Mouse (Mus musculus) testis, postnatal 14 days (tissue): ENCODE data around the gene Gm38119.

Experiments
- DNase-seq: peaks from one replicate; pipeline ENCODE4 v3.0.0; 2021; ENCODE audit warnings: low spot score

The Gm38119 gene

DNA sequence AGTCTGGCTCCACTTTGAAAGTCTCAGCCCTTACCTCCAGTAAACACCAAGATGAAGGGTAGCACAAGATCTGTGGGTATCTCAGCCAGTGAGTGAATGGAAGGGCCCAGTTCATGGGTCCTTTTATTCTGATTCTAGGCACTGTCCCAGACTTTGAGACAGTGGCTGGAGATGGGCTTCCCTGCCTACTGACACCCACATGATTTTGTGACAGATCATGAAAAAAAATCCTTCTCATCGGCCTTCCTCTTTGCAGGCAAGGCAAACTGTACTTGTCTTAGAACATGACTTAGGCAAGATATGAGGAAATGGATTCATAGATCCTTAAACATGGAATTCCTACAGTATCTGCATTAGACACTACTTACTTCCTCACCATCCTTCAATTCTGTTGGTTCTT, at the start of gene Gm38119:
TSS of gene Gm38119 (minus strand) at position 101 of the 400 bp plus-strand sequence.
- DNase-seq = no peak

DNA sequence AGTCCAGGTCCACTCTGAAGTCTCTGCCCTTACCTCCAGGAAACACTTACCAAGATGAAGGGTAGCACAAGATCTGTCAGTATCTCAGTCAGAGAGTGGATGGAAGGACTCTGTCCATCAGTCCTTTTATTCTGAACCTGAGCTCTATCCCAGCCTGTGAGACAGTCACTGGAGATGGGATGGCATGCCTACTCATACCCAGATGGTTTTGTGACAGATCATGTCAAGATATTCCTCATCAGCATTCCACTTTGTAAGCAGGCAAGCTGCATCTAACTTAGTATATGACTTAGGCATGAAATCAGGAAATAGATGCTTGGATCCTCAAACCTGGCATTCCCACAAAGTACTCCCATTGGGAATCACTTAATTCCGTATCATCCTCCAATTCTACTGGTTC, 39.9 kb upstream of the Gm38119 start, which contains the start of gene Lce1i:
TSS of gene Lce1i (minus strand) at position 101 of the 400 bp plus-strand sequence.
- DNase-seq = no peak

DNA sequence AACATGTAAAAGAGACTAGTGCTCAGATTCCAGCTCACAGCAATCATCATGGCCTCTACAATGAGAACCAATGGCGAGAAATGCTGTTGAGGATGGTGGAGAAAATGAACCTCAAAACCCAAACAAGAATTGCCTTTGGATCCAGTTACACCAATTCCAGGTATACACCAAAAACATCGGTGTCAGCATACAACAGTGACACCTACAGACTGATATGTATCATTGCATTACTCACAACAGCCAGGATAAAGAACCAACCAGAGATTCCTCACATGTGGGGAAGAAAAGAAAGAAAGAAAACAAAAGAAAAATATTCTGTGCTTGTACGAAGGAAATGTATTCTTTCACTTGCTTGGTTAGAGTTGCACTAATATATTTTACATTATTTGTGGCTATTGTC, 32.7 kb upstream of the Gm38119 start:
- DNase-seq = no peak

DNA sequence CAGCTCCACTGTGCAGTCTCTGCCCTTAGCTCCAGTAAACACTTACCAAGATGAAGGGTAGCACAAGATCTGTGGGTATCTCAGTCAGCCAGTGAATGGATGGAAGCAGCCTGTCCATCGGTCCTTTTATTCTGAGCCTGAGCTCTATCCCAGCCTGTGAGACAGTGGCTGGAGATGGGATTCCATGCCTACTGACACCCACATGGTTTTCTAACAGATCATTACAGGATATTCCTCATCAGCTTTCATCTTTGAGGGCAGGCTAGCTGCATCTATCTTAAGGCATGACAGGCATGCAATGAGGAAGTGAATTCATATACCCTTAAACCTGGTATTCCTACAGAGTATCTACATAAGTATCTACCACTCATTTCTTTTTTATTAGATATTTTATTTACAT, 26.1 kb upstream of the Gm38119 start, which contains the start of gene Lce1h:
TSS of gene Lce1h (minus strand) at position 101 of the 400 bp plus-strand sequence.
- DNase-seq = no peak

DNA sequence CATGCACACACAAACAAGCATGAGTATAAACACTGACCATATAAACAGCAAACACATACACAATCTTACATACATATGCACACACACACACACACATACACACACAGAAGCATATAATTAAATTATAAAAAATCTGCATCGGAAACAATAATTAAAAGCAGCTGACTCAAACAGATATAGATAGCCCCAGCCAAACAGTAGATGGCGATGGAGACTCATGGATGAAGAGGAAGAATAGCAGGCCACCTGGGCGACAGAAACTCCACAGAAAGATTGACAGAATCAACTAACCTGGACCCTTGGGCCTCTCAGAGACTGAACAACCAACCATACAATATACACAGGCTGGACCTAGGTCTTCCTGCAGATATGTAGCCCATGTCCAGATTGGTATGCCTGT, 14.3 kb upstream of the Gm38119 start:
- DNase-seq = no peak

DNA sequence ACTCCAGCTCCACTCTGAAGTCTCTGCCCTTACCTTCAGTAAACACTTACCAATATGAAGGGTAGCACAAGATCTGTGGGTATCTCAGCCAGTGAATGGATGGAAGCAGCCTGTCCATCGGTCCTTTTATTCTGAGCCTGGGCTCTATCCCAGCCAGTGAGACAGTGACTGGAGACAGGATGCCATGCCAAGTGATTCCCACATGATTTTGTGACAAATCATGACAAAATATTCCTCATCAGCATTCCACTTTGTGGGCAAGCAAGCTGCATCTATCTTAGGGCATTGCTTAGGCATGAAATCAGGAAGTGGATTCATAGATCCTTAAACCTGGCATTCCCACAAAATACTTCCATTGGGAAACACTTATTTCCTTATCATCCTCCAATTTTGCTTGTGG, 13.3 kb upstream of the Gm38119 start, which contains the start of gene Lce1g:
TSS of gene Lce1g (minus strand) at position 101 of the 400 bp plus-strand sequence.
- no peak for DNase-seq

DNA sequence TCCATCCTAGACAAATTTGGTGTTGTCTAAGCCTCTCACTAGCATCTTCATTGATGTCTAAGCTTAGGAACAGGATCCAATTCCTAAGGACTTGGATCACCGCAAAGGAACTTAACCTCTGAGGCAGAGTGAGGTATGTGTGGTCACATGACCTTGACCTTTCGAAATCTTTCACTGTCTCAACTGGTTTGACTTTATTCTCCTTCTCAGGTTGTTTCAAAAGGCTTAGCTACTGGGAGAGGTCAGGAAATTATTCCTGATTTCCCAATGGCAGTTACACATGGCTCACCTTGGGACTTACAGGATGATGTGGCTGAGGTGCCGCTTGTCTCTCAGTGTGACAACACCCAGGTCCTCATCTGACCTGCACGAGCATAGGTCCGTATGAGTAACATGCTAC, 16.3 kb downstream of the Gm38119 start:
- DNase-seq = no peak

DNA sequence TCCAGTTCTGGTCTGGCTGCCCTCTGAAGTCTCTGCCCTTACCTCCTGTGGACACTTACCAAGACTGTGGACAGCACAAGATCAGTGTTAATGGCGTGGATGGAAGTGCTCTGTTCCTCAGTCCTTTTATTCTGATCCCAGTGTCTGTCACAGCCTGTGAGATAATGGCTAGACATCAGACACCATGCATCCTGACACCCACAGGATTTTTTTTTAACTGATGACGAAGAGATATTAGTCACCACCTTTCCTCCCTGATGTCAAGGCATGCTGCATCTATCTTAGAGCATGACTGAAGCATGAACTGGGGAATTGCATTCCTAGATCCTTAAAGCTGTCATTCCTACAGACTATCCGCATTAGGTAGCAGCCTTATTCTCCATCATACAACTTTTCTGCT, 18.6 kb downstream of the Gm38119 start, which contains the start of gene Lce1f:
TSS of gene Lce1f (minus strand) at position 101 of the 400 bp plus-strand sequence.
- no peak for DNase-seq

DNA sequence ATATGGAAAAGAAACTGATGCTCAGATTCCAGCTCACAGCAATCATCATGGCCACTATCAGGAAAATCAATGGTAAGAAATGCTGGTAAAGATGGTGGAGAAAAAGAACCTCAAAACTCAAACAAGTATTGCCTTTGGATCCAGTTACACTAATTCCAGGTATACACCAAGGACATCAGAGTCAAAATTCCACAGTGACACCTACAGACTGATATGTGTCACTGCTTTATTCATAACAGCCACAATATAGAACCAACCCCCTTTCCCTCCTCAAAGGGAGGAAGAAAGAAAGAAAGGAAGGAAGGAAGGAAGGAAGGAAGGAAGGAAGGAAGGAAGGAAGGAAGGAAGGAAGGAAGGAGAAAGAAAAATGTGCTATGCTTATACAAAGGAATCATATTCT, 23.8 kb downstream of the Gm38119 start:
- DNase-seq = no peak

DNA sequence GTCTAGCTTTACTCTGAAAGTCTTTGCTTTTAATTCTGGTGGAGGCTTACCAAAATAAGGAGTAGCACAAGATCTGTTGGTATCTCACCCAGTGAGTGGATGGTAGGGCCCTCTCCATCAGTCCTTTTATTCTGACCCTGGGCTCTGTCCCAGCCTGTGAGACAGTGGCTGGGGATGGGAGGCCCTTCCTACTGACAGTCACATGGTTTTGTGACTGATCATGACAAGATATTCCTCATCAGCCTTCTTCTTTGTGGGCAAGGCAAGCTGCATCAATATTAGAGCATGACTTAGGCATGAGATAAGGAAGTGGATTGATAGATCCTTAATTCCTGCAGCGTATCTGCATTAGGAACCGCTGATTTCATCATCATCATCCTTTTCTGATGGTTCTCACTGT, 29.9 kb downstream of the Gm38119 start, which contains the start of gene Lce1e:
TSS of gene Lce1e (minus strand) at position 101 of the 400 bp plus-strand sequence.
- no peak for DNase-seq

DNA sequence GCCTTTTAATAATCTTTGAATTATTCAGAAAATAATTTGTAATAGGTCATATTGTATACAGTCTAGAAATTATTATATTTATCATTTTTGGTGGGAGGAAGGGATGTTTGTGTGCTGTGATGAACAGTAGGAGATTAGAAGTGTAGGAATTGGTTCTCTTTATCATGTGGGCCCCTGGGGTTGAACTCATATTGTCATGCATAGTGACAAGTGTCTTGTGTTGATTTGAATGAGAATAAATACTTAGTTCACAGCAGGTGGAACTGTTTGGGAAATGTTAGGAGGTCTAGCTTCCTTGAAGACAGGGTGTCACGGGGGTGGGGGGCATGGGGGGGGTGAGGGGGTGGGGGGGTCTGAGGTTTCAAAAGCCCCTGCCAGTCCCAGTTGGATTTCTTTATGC, 44.3 kb downstream of the Gm38119 start:
- DNase-seq = no peak

DNA sequence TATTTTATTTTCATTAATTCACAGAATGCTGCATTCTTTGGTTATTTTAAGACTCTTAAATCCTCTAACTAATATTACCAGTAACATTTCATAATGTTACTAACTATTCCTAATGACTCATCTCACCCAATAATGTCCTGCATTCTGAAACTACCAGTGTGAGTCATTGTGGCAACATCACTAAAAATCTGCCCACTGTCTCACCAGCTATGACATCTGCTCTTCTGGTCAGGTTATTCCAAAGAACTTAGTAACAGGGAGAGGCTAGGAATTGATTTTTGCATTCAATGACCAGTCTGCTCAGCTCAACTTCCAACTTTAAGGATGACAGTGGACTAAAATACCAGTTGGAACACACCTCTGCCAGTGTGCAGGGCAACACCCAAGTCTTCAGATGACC, 47.2 kb downstream of the Gm38119 start:
- no peak for DNase-seq

DNA sequence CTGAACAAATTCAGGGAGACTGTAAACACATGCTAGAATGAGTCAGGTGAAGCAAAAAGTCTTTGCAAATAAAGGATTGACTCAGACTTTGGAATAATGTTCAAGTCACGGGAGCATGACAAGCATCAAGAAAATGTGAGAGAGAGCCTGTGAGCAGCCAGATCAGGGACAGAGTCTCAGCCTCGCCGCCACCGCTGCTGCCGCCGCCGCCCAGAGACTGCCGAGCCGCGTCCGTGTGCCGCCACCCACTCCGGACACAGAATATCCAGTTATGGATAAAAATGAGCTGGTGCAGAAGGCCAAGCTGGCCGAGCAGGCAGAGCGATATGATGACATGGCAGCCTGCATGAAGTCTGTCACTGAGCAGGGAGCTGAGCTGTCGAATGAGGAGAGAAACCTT, 49.7 kb downstream of the Gm38119 start:
- DNase-seq = peak; percentile 15
